Mouse (Mus musculus): Measurements from ENCODE around the gene Slc7a1. TPM values are rescaled to one million over a fixed set of nuclear protein-coding genes. Genes with fewer than 3 reads are reported as not detected.
A peak's percentile ranks its signal among the peaks of the same experiment; 100 is the strongest.

Gene Slc7a1
- polyA plus RNA-seq, 1 experiment from 2014 or later, result 13.0 TPM

DNA sequence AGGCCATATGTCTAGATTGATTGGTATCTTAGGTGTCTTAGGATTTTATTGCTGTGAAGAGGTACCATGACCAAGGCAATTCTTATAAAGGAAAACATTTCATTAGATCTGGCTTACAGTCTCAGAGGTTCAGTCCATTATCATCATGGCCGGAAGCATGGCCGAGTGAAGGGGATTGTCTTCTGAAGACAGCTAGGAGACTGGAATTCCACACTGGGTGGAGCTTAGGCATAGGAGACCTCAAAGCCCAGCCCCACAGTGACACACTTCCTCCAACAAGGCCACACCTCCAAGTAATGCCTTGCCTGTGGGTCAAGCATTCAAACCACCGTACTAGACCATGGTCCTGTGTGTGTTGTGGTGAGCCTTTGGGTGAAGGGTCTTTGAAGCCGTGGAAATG, 12.8 kb upstream of the Slc7a1 start:
- Histone ChIP-seq H3K27ac (replicated peaks) (no peak overlapping the region), H3K9me3 (no peaks in the 10 kb centered on the region), H3K36me3 (replicated peaks) (no peaks in the 10 kb centered on the region), H3K4me3 (no peak overlapping the region), H3K27me3 (replicated peaks; ENCODE audit: low read depth, poor library complexity, severe bottlenecking) (no peaks in the 10 kb centered on the region), H3K4me1 (peaks cover 3% of the 10 kb centered on the region; the same call in 1 of the 2 replicates)
- WGBS, result 96% methylated on average over 4 of the region's 4 CpGs
- DNase-seq (ENCODE audit: low spot score), result no peak

DNA sequence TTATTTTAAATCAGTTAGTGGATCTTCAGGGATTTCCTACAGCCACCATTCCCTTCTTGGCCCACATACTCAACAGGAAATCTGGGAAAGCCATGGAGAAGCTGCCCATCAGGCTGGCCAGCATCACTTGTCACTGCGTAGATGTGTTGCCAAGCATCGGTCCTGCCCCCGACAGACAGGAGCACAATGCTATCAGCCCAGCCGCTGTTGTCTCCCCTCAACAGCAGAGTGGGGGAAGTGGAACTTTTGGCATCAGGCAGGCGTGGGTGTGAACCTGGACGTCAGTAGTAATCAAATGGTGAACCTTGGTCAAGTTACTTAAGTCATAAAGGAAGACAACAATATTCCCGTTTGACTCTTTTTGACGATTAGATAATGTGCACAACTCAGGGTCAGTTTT, 9.8 kb upstream of the Slc7a1 start:
- Histone ChIP-seq H3K9me3 (no peaks in the 10 kb centered on the region), H3K27ac (replicated peaks) (no peak overlapping the region), H3K27me3 (replicated peaks; ENCODE audit: low read depth, poor library complexity, severe bottlenecking) (no peaks in the 10 kb centered on the region), H3K36me3 (replicated peaks) (no peaks in the 10 kb centered on the region), H3K4me3 (no peak overlapping the region), H3K4me1 (no peaks in the 10 kb centered on the region)
- no peak for DNase-seq (ENCODE audit: low spot score)
- 90% methylated on average over 8 of the region's 8 CpGs for WGBS

DNA sequence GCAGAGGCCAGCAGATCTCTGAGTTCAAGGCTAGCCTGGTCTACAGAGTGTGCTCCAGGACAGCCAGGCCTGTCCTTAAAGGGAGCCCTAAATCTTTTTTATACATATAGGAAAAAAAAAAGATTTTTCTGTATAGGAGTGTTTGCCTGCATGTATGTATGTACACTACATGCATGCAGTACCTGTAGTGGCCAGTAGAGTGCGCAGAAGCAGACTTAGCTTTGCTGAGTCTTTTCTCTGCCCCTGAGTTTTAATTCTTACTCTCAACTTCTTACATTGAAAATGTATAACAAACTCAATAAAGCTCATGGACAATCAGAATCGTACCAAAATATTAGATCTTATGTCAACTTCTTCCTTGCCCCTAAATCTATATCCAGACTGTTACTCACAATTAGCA, 7.2 kb upstream of the Slc7a1 start:
- Histone ChIP-seq H3K27me3 (replicated peaks; ENCODE audit: low read depth, poor library complexity, severe bottlenecking) (0 out of 2 replicates have a peak, but pooled peaks cover 4% of the 10 kb centered on the region), H3K9me3 (no peaks in the 10 kb centered on the region), H3K36me3 (replicated peaks) (no peaks in the 10 kb centered on the region), H3K27ac (replicated peaks) (no peak overlapping the region), H3K4me1 (no peaks in the 10 kb centered on the region), H3K4me3 (no peak overlapping the region)
- 93% methylated on average over 2 of the region's 2 CpGs for WGBS
- DNase-seq (ENCODE audit: low spot score), result no peak

DNA sequence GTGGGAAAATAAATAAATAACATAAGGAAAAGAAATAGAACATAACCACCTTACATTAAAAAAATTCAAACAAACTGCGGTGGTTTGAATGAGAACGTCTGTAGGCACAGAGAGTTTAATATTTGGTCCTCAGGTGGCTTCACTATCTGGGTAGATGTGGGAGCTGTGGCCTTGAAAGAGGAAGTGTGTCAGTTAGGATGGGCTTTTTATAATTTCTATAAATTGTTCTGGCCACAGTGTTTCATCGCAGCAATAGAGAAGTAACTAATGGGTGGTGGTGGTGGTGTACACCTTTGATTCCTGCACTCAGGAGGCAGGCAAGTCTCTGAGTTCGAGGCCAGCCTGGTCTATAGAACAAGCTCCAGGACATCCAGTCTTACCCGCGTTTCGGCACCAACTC, 4.8 kb upstream of the Slc7a1 start:
- no peak for DNase-seq (ENCODE audit: low spot score)
- no peak overlapping the region for H3K27ac ChIP-seq (replicated peaks)
- peaks cover 7% of the 10 kb centered on the region for H3K4me1 ChIP-seq
- no peak overlapping the region for H3K4me3 ChIP-seq
- 93% methylated on average over 7 of the region's 7 CpGs for WGBS
- no peaks in the 10 kb centered on the region for H3K9me3 ChIP-seq
- no peaks in the 10 kb centered on the region for H3K36me3 ChIP-seq (replicated peaks)
- peaks cover 22% of the 10 kb centered on the region for H3K27me3 ChIP-seq (replicated peaks; ENCODE audit: low read depth, poor library complexity, severe bottlenecking)

DNA sequence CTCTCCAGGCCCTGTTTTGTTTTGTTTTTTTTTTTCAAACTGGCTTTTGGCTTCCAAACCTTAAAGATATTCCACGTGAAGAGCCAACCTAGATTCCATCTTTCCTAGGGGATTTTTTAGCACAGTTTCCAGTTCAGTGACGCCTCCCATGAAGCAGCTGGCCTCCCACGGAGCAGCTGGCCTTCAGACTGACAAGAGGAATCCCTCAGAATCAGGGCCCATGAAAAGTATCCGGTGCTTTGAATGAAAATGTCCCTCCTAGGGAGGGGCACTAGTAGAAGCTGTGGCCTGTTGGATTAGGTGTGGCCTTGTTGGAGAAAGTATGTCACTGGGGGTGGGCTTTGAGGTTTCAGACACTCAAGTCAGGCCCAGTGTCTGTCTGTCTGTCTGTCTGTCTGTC, 2.9 kb upstream of the Slc7a1 start:
- peaks cover 22% of the 10 kb centered on the region for H3K27me3 ChIP-seq (replicated peaks; ENCODE audit: low read depth, poor library complexity, severe bottlenecking)
- no peaks in the 10 kb centered on the region for H3K36me3 ChIP-seq (replicated peaks)
- H3K4me1 ChIP-seq, result peaks cover 26% of the 10 kb centered on the region
- H3K4me3 ChIP-seq, result no peak overlapping the region
- no peaks in the 10 kb centered on the region for H3K9me3 ChIP-seq
- 59% methylated on average over 4 of the region's 4 CpGs for WGBS
- no peak for DNase-seq (ENCODE audit: low spot score)
- no peak overlapping the region for H3K27ac ChIP-seq (replicated peaks)

DNA sequence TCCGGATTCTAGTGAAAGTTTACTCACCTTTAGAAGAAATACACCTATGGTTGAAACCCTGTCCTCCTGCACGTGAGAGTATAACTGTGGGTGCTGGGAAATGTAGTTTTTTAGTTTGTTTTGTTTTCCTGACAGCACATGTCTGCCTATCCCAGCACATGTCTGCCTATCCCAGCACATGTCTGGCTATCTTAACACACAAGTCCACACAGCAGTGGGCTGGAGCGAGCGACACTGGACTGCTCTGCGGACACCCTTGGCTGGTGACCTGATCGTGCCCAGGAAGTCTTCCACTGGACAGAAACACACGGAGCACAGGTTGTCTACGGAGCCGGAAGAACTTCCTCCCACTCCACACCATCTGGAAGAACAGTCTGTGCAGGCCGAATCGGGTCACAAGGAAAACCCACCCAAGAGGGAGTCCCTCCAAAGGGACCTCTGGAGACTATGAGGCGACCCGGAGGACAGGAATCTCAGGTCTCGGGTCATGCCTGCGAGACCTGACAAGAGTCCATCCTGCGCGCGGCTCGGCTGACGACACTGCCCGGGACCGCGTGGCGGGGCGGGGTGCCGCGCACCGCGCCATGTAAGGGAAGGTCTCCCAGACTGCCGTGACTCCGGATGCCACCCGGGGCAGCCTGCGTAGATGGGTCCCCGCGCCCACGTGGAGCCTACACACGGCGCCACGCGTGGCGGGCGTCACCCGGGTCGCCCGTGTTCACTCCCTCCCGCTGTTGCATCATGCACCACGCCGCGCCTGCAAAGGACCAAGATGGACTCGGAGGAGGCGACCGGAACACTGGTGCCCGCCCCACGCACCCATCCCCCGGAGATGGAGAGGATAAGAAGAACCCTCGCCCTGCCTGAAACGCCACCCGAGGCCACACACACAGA, 691 bp downstream of the Slc7a1 start:
- peak; percentile 67 for DNase-seq (ENCODE audit: low spot score)
- Histone ChIP-seq H3K36me3 (replicated peaks) (peaks cover 14% of the 10 kb centered on the region), H3K27ac (replicated peaks) (peak overlapping the region; percentile 89), H3K4me3 (peak overlapping the region; percentile 91), H3K27me3 (replicated peaks; ENCODE audit: low read depth, poor library complexity, severe bottlenecking) (peaks cover 22% of the 10 kb centered on the region), H3K4me1 (peaks cover 27% of the 10 kb centered on the region), H3K9me3 (no peaks in the 10 kb centered on the region)
- 4% methylated on average over 58 of the region's 58 CpGs for WGBS

DNA sequence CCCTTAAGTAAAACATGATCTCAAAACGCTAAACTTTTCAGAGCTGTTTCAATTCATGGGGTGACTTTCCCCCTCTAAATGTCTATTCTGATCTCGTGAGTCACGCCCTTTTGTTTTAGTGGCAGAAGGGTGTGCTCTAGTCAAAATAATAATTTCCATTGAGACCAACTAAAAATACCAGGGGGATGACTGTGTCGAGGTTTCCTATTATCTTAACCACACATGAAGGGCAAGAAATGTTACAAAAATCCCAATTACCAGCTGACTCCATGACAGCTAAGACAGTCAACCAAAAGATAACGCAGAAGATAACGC, 1.3 kb downstream of the Slc7a1 start:
- 65% methylated on average over 6 of the region's 6 CpGs for WGBS
- peak overlapping the region; percentile 91 for H3K4me3 ChIP-seq
- no peaks in the 10 kb centered on the region for H3K9me3 ChIP-seq
- H3K4me1 ChIP-seq, result peaks cover 27% of the 10 kb centered on the region
- peaks cover 22% of the 10 kb centered on the region for H3K27me3 ChIP-seq (replicated peaks; ENCODE audit: low read depth, poor library complexity, severe bottlenecking)
- no peak overlapping the region for H3K27ac ChIP-seq (replicated peaks)
- H3K36me3 ChIP-seq (replicated peaks), result peaks cover 14% of the 10 kb centered on the region
- DNase-seq (ENCODE audit: low spot score), result no peak

DNA sequence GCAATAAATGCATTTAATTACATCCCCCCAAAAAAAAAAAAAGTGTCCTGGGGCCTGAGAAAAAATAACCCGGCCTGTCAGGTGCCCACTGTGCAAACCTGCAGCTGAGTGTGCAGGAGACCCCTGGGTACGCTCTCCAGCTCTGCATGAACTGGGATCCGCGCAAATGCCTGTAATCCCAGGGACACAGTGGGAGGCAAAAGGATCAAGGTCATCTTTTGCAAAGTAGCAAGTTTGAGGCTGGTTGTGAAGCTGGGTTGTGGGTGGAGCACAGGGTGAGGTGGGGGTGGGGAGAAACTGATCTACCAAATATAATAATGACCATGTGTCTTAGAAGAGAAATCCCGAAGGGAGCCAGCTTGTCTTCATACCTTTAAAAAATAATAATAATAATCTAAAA, 1.8 kb downstream of the Slc7a1 start:
- Histone ChIP-seq H3K9me3 (no peaks in the 10 kb centered on the region), H3K27ac (replicated peaks) (no peak overlapping the region), H3K36me3 (replicated peaks) (peaks cover 14% of the 10 kb centered on the region), H3K4me3 (no peak overlapping the region), H3K4me1 (peaks cover 27% of the 10 kb centered on the region), H3K27me3 (replicated peaks; ENCODE audit: low read depth, poor library complexity, severe bottlenecking) (peaks cover 22% of the 10 kb centered on the region)
- no peak for DNase-seq (ENCODE audit: low spot score)
- 62% methylated on average over 5 of the region's 5 CpGs for WGBS

DNA sequence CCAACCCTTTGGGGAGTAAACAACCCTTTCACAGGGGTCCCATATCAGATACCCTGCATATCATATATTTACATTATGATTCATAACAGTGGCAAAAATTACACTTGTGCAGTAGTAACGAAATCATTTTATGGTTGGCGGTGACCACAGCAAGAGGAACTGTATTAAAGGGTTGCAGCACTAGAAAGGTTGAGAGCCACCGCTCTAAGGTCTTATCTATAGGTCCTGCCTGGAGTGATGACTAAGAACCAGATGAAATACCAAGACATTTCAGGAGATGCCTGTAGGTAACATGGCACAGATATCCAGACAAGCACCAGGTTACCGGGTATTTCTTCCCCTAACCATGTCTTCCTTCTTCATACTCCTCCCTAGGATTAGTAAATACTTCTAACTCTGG, 2.3 kb downstream of the Slc7a1 start:
- DNase-seq (ENCODE audit: low spot score), result no peak
- H3K27me3 ChIP-seq (replicated peaks; ENCODE audit: low read depth, poor library complexity, severe bottlenecking), result peaks cover 22% of the 10 kb centered on the region
- H3K9me3 ChIP-seq, result no peaks in the 10 kb centered on the region
- peaks cover 14% of the 10 kb centered on the region for H3K36me3 ChIP-seq (replicated peaks)
- 94% methylated on average over 4 of the region's 4 CpGs for WGBS
- H3K4me3 ChIP-seq, result no peak overlapping the region
- H3K4me1 ChIP-seq, result peaks cover 27% of the 10 kb centered on the region
- no peak overlapping the region for H3K27ac ChIP-seq (replicated peaks)

DNA sequence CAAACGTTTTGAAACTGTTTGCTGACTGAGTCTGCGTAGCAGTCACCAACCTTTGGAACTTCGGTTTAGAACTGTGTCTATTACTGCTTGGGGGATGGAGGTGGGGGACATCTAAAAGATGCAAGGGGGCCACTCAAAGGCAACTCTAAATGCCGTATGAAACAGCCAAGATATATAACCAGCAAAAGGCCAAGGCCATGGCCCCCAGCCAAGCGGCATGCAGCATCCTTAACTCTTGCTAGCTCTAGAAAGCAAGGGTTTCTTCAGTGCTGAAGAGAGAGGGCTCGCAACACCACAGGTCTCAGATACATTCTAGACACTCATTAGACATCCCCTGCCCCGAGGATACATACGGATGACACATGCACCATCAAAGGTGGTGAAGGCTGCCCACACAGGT, 6.4 kb downstream of the Slc7a1 start:
- Histone ChIP-seq H3K27ac (replicated peaks) (no peak overlapping the region), H3K4me1 (peaks cover 7% of the 10 kb centered on the region; the same call in 1 of the 2 replicates), H3K36me3 (replicated peaks) (peaks cover 21% of the 10 kb centered on the region), H3K4me3 (no peak overlapping the region), H3K9me3 (no peaks in the 10 kb centered on the region; the same call in 1 of the 2 replicates), H3K27me3 (replicated peaks; ENCODE audit: low read depth, poor library complexity, severe bottlenecking) (no peaks in the 10 kb centered on the region)
- 90% methylated on average over 8 of the region's 8 CpGs for WGBS
- no peak for DNase-seq (ENCODE audit: low spot score)

DNA sequence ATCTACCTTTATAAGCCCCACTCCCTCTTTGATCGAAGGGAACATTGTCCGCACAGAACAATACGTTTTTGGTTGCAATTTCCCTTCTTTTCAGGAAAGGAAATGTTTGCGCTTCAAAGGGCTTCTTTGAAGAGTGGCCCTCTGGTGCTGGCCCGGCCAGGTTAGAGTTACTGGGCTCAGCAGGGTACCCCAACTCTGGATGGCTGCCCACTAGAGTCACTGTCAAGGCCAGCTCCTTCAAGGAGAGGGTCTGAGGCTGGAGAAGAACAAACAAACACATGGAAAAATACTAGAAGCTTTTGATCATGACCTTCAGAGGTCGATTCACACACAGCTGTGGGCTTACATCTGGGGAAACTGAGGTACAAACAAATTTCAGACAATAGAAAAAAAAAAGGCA, 6.9 kb downstream of the Slc7a1 start:
- H3K27me3 ChIP-seq (replicated peaks; ENCODE audit: low read depth, poor library complexity, severe bottlenecking), result no peaks in the 10 kb centered on the region
- H3K9me3 ChIP-seq, result no peaks in the 10 kb centered on the region; the same call in 1 of the 2 replicates
- peaks cover 2% of the 10 kb centered on the region; the same call in 1 of the 2 replicates for H3K4me1 ChIP-seq
- H3K36me3 ChIP-seq (replicated peaks), result peaks cover 21% of the 10 kb centered on the region
- WGBS, result 88% methylated on average over 6 of the region's 6 CpGs
- H3K4me3 ChIP-seq, result no peak overlapping the region
- no peak overlapping the region for H3K27ac ChIP-seq (replicated peaks)
- DNase-seq (ENCODE audit: low spot score), result no peak

DNA sequence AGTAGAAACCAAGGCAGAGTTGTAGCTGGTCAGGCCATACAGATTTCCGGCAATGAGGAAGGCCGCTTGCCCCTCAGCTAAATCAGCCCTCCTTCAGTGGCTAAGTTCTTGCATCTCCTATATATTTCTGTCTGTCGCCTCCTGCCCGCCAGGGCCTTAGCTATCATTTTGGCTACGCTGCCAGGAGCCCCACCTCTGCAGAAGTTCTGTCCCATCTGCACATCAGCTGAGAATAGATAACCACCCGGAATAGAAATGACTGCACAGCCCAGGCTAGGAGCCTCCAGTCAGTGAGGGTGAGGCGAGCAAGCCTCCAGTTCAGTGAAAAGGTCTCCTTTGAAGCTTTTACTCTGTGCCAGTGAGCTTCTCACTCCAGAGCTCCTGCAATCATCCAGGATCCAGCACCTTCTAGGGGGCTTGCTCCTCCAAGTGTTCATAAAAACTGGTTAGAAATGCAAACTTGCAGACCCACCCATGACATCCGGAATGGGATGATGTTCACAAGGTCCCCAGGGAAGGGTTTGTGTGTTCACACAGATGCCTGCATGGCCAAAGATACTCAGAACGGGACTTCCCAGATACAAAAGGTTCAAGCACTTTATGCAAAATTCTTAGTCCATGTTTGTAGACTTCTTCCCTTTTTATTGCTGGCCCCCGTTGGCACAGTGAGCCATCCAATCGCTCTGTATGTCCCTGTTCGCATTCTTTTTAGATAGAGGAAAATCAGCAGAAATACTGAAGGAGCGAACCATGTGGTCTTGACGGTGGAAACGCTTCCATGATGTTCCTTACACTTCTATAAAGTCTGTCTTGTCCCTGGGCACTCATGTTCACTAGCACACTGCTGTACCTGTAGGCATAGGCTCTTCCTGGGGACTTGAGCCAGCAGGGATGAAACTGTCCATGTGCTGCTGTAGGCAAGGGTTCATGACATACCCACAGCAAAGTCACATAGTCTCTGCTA, 10.4 kb downstream of the Slc7a1 start:
- Histone ChIP-seq H3K4me3 (no peak overlapping the region), H3K4me1 (peaks cover 6% of the 10 kb centered on the region; the same call in 1 of the 2 replicates), H3K27ac (replicated peaks) (no peak overlapping the region), H3K27me3 (replicated peaks; ENCODE audit: low read depth, poor library complexity, severe bottlenecking) (no peaks in the 10 kb centered on the region), H3K9me3 (no peaks in the 10 kb centered on the region; the same call in 1 of the 2 replicates), H3K36me3 (replicated peaks) (peaks cover 12% of the 10 kb centered on the region)
- WGBS, result 93% methylated on average over 15 of the region's 15 CpGs
- no peak for DNase-seq (ENCODE audit: low spot score)

Measured in embryonic facial prominence, embryonic 10.5 days (tissue).